Mouse (Mus musculus): ENCODE results near the gene Bcl6. TPM values are rescaled to one million over a fixed set of nuclear protein-coding genes. Genes with fewer than 3 reads are reported as not detected.

The Bcl6 gene
- total and polyA plus RNA-seq, 3 experiments: 0.20 to 0.60 (median 0.25) TPM

DNA sequence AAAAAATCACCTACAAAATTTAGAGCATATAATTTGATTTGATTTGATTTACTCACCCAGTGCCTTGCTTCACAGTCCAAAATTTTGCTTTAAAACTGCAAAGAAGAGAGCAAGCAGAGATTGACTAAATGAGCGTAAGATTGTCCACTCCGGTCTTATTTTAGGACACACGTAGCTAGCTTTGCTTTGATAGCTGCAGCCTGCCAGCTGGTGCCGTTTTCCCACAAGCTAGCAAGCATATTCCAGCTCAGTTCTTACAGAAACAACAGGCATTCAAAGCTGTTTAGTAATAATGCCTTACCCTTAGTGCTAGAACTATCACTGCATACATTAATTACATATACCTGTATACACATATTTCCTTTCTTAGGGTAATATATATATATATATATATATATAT, 10.2 kb downstream of the Bcl6 start:
- Histone ChIP-seq H3K9me3 (replicated peaks; ENCODE audit: low read length) (no peaks in the 10 kb centered on the region), H3K36me3 (replicated peaks in 1 of 2; ENCODE audit: control insufficient read depth in 1 of 2, insufficient read depth in 1 of 2, low read length in 1 of 2) (peaks cover 0 to 2% of the 10 kb centered on the region in 2 experiments), H3K27ac (ENCODE audit: insufficient read depth, low read depth) (no peak overlapping the region), H3K9ac (ENCODE audit: insufficient read depth, low read depth) (no peak overlapping the region), H3K4me2 (ENCODE audit: insufficient read depth, low read depth, poor library complexity, severe bottlenecking) (no peak overlapping the region), H3K4me3 (replicated peaks in 1 of 3; ENCODE audit: low read depth in 2 of 3, low read length in 2 of 3, poor library complexity in 1 of 3) (no peak overlapping the region), H3K79me2 (replicated peaks; ENCODE audit: control insufficient read depth, extremely low read depth, insufficient read depth, poor library complexity, severe bottlenecking) (no peaks in the 10 kb centered on the region), H3K4me1 (ENCODE audit: control insufficient read depth in 1 of 2, insufficient read depth in 2 of 2) (peaks cover 3 to 7% of the 10 kb centered on the region in 2 experiments; a peak in 3 of 4 replicates), H3K27me3 (replicated peaks) (peaks cover 6% of the 10 kb centered on the region)
- in situ Hi-C loops (cut with MboI; ENCODE audit: low pct_ligation_motif_present, low pct_unique_long_range_greater_than_20kb, low sequenced_read_pairs) (loop anchor here (25.0 kb wide), 2 partner anchors 659 to 884 kb away; no protein-coding TSS in a partner anchor), dilution Hi-C loops (cut with MboI; ENCODE audit: extremely low pct_ligation_motif_present, extremely low pct_unique_long_range_greater_than_20kb, low sequenced_read_pairs) (no loop called here)
- TF ChIP-seq CHD2 (IDR thresholded peaks at IDR 0.05; ENCODE audit: low read length): no peak
- TF ChIP-seq ZKSCAN1 (IDR thresholded peaks at IDR 0.05; ENCODE audit: borderline replicate concordance, low read depth, low read length): no peak
- TF ChIP-seq MAX (IDR thresholded peaks at IDR 0.05; ENCODE audit: low read length): no peak
- TF ChIP-seq MAFK (IDR thresholded peaks at IDR 0.05; ENCODE audit: insufficient replicate concordance, low read length): no peak
- no peak for TF ChIP-seq RCOR1 (conservative IDR thresholded peaks at IDR 0.05; ENCODE audit: low read depth, low read length)
- no peak for TF ChIP-seq ETS1 (conservative IDR thresholded peaks at IDR 0.05; ENCODE audit: low read depth, low read length)
- no peak for TF ChIP-seq BHLHE40 (IDR thresholded peaks at IDR 0.05; ENCODE audit: low read depth, low read length)
- no peak for TF ChIP-seq IRF4 (IDR thresholded peaks at IDR 0.05; ENCODE audit: low read depth, low read length)
- DNase-seq (ENCODE audit: extremely low read depth): no peak

DNA sequence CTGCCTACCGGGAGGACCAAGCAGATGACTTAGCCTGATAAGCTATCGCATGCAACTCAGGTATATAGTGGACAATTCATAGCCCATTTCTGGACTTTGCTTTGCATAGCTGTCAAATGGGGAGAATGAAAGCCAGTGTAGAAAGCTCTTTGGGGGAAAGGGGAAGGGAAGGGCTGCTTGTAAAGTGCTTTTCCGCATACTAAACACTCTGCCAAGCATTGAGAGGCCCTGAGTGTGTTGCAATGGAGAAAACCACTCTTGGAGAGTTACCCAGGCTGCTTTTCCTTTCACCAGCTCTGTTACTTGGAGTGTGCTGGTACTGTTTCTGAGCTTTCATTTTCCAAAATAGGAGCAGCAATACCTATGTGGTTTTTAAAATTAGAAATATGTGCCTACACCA, 10.9 kb downstream of the Bcl6 start:
- no peak overlapping the region for H3K4me3 ChIP-seq (replicated peaks in 1 of 3; ENCODE audit: low read depth in 2 of 3, low read length in 2 of 3, poor library complexity in 1 of 3)
- no peak overlapping the region for H3K27ac ChIP-seq (ENCODE audit: insufficient read depth, low read depth)
- TF ChIP-seq JUN (IDR thresholded peaks at IDR 0.05; ENCODE audit: insufficient read depth, low read depth, low read length): no peak
- TF ChIP-seq POLR2AphosphoS2 (IDR thresholded peaks at IDR 0.05; ENCODE audit: low read depth, low read length): no peak
- peaks cover 6% of the 10 kb centered on the region for H3K27me3 ChIP-seq (replicated peaks)
- no peaks in the 10 kb centered on the region for H3K79me2 ChIP-seq (replicated peaks; ENCODE audit: control insufficient read depth, extremely low read depth, insufficient read depth, poor library complexity, severe bottlenecking)
- dilution Hi-C loops (cut with MboI; ENCODE audit: extremely low pct_ligation_motif_present, extremely low pct_unique_long_range_greater_than_20kb, low sequenced_read_pairs) (no loop called here), in situ Hi-C loops (cut with MboI; ENCODE audit: low pct_ligation_motif_present, low pct_unique_long_range_greater_than_20kb, low sequenced_read_pairs) (loop anchor here (25.0 kb wide), 2 partner anchors 660 to 885 kb away; no protein-coding TSS in a partner anchor)
- H3K9ac ChIP-seq (ENCODE audit: insufficient read depth, low read depth): no peak overlapping the region
- H3K36me3 ChIP-seq (replicated peaks in 1 of 2; ENCODE audit: control insufficient read depth in 1 of 2, insufficient read depth in 1 of 2, low read length in 1 of 2): peaks cover 0 to 3% of the 10 kb centered on the region in 2 experiments
- H3K4me1 ChIP-seq (ENCODE audit: control insufficient read depth in 1 of 2, insufficient read depth in 2 of 2): peaks cover 3 to 5% of the 10 kb centered on the region in 2 experiments; a peak in 3 of 4 replicates
- H3K9me3 ChIP-seq (replicated peaks; ENCODE audit: low read length): no peaks in the 10 kb centered on the region
- DNase-seq (ENCODE audit: extremely low read depth): no peak
- no peak overlapping the region for H3K4me2 ChIP-seq (ENCODE audit: insufficient read depth, low read depth, poor library complexity, severe bottlenecking)

DNA sequence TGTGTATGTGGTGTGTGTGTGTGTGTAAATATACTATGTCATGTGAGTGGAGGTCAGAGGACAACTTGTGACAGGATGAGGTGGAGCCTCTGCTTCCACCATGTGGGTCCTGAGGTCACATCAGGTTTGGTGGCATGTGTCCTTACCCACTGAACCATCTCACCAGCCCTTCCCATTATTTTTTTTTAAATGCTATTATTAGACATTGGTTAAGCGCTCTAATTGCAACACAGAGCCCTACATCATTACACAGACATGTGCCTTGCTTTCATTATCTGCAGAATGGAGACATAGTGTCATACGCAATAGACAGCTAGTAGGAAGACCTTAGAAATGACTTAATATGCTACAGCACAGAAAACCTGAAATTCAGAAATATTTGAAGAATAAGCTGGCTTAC, 12.5 kb downstream of the Bcl6 start:
- DNase-seq (ENCODE audit: extremely low read depth): no peak
- TF ChIP-seq RCOR1 (conservative IDR thresholded peaks at IDR 0.05; ENCODE audit: low read depth, low read length) (no peak), MAZ (IDR thresholded peaks at IDR 0.05; ENCODE audit: low read depth, low read length) (no peak), MAFK (IDR thresholded peaks at IDR 0.05; ENCODE audit: insufficient replicate concordance, low read length) (no peak), ZKSCAN1 (IDR thresholded peaks at IDR 0.05; ENCODE audit: borderline replicate concordance, low read depth, low read length) (no peak), SIN3A (IDR thresholded peaks at IDR 0.05; ENCODE audit: low read length) (no peak), POLR2AphosphoS2 (IDR thresholded peaks at IDR 0.05; ENCODE audit: low read depth, low read length) (no peak)
- in situ Hi-C loops (cut with MboI; ENCODE audit: low pct_ligation_motif_present, low pct_unique_long_range_greater_than_20kb, low sequenced_read_pairs): loop anchor here (25.0 kb wide), 2 partner anchors 661 to 886 kb away; no protein-coding TSS in a partner anchor
- H3K36me3 ChIP-seq (replicated peaks in 1 of 2; ENCODE audit: control insufficient read depth in 1 of 2, insufficient read depth in 1 of 2, low read length in 1 of 2): peaks cover 0 to 10% of the 10 kb centered on the region in 2 experiments
- H3K4me3 ChIP-seq (replicated peaks in 1 of 3; ENCODE audit: low read depth in 2 of 3, low read length in 2 of 3, poor library complexity in 1 of 3): no peak overlapping the region
- H3K27me3 ChIP-seq (replicated peaks): peaks cover 6% of the 10 kb centered on the region
- peaks cover 3 to 5% of the 10 kb centered on the region in 2 experiments; a peak in 2 of 4 replicates for H3K4me1 ChIP-seq (ENCODE audit: control insufficient read depth in 1 of 2, insufficient read depth in 2 of 2)
- no peaks in the 10 kb centered on the region for H3K79me2 ChIP-seq (replicated peaks; ENCODE audit: control insufficient read depth, extremely low read depth, insufficient read depth, poor library complexity, severe bottlenecking)
- H3K4me2 ChIP-seq (ENCODE audit: insufficient read depth, low read depth, poor library complexity, severe bottlenecking): no peak overlapping the region
- dilution Hi-C loops (cut with MboI; ENCODE audit: extremely low pct_ligation_motif_present, extremely low pct_unique_long_range_greater_than_20kb, low sequenced_read_pairs): no loop called here
- no peaks in the 10 kb centered on the region for H3K9me3 ChIP-seq (replicated peaks; ENCODE audit: low read length)
- no peak overlapping the region for H3K27ac ChIP-seq (ENCODE audit: insufficient read depth, low read depth)
- H3K9ac ChIP-seq (ENCODE audit: insufficient read depth, low read depth): no peak overlapping the region
